Mouse (Mus musculus): ENCODE measurements at regions not wholly inside any gene's neighbourhood (a gene's known extent, or its start where the extent isn't known, plus 50 kb on each side); places are given as distances from the start of the nearest gene placed in this dataset.

GRCm38 (mm10) chr8:42043526-42043925 lies 626.7 kb upstream of the Frg1 start:
- H3K79me2 ChIP-seq (ENCODE audit: control insufficient read depth, insufficient read depth, low read length, poor library complexity): no peaks in the 10 kb centered on the region

GRCm38 (mm10) chr8:42039245-42039644 lies 622.4 kb upstream of the Frg1 start:
- Histone ChIP-seq H3K27me3 (ENCODE audit: control insufficient read depth in 1 of 2, insufficient read depth in 2 of 2, low read length in 2 of 2) (no peaks in the 10 kb centered on the region), H3K4me1 (ENCODE audit: control insufficient read depth in 1 of 2, insufficient read depth in 2 of 2, low read length in 2 of 2) (no peaks in the 10 kb centered on the region), H3K9ac (ENCODE audit: control insufficient read depth, low read depth, low read length, poor library complexity, severe bottlenecking) (no peak overlapping the region), H3K27ac (ENCODE audit: control insufficient read depth, low read depth, low read length) (no peak overlapping the region), H3K4me3 (ENCODE audit: control insufficient read depth in 1 of 2, insufficient read depth in 1 of 2, low read depth in 2 of 2, low read length in 2 of 2) (no peak overlapping the region), H3K36me3 (ENCODE audit: control insufficient read depth in 1 of 2, insufficient read depth in 2 of 2, low read length in 2 of 2) (no peaks in the 10 kb centered on the region), H3K79me2 (ENCODE audit: control insufficient read depth, insufficient read depth, low read length, poor library complexity) (no peaks in the 10 kb centered on the region), H3K9me3 (replicated peaks; ENCODE audit: insufficient read depth, low read length) (no peaks in the 10 kb centered on the region)
- TF ChIP-seq UBTF (IDR thresholded peaks at IDR 0.05; ENCODE audit: borderline replicate concordance, insufficient read depth, low read depth, low read length): no peak
- DNase-seq (ENCODE audit: low read depth, low spot score): no peak

More at GRCm38 (mm10) chr8:42043526-42043925, 626.7 kb upstream of the Frg1 start:
- Histone ChIP-seq H3K9ac (ENCODE audit: control insufficient read depth, low read depth, low read length, poor library complexity, severe bottlenecking) (no peak overlapping the region), H3K4me1 (ENCODE audit: control insufficient read depth in 1 of 2, insufficient read depth in 2 of 2, low read length in 2 of 2) (no peaks in the 10 kb centered on the region), H3K4me3 (ENCODE audit: control insufficient read depth in 1 of 2, insufficient read depth in 1 of 2, low read depth in 2 of 2, low read length in 2 of 2) (no peak overlapping the region), H3K36me3 (ENCODE audit: control insufficient read depth in 1 of 2, insufficient read depth in 2 of 2, low read length in 2 of 2) (no peaks in the 10 kb centered on the region), H3K27ac (ENCODE audit: control insufficient read depth, low read depth, low read length) (no peak overlapping the region), H3K27me3 (ENCODE audit: control insufficient read depth in 1 of 2, insufficient read depth in 2 of 2, low read length in 2 of 2) (no peaks in the 10 kb centered on the region), H3K9me3 (replicated peaks; ENCODE audit: insufficient read depth, low read length) (no peaks in the 10 kb centered on the region)
- TF ChIP-seq MAZ (IDR thresholded peaks at IDR 0.05; ENCODE audit: low read depth, low read length): no peak
- TF ChIP-seq POLR2A (IDR thresholded peaks at IDR 0.05; ENCODE audit: control insufficient read depth in 1 of 2, insufficient read depth in 1 of 2, low read depth in 1 of 2, low read length in 2 of 2, poor library complexity in 1 of 2): no peak
- no peak for TF ChIP-seq HCFC1 (IDR thresholded peaks at IDR 0.05; ENCODE audit: low read depth, low read length)
- TF ChIP-seq ELF1 (IDR thresholded peaks at IDR 0.05; ENCODE audit: low read depth, low read length): no peak
- TF ChIP-seq MAX (IDR thresholded peaks at IDR 0.05; ENCODE audit: low read length): no peak
- no peak for TF ChIP-seq SMC3 (IDR thresholded peaks at IDR 0.05; ENCODE audit: low read depth, low read length)
- no peak for TF ChIP-seq GABPA (IDR thresholded peaks at IDR 0.05; ENCODE audit: low read depth, low read length)
- TF ChIP-seq MAFK (IDR thresholded peaks at IDR 0.05; ENCODE audit: borderline replicate concordance, low read depth, low read length): no peak
- TF ChIP-seq POLR2AphosphoS2 (IDR thresholded peaks at IDR 0.05; ENCODE audit: low read length): no peak
- no peak for TF ChIP-seq BHLHE40 (IDR thresholded peaks at IDR 0.05; ENCODE audit: borderline replicate concordance, low read depth, low read length)
- DNase-seq (ENCODE audit: low read depth, low spot score): no peak

GRCm38 (mm10) chr8:42026934-42027333 lies 610.1 kb upstream of the Frg1 start:
- DNase-seq (ENCODE audit: low read depth, low spot score): no peak
- H3K4me1 ChIP-seq (ENCODE audit: control insufficient read depth in 1 of 2, insufficient read depth in 2 of 2, low read length in 2 of 2): no peaks in the 10 kb centered on the region
- no peak overlapping the region for H3K27ac ChIP-seq (ENCODE audit: control insufficient read depth, low read depth, low read length)
- no peak overlapping the region for H3K9ac ChIP-seq (ENCODE audit: control insufficient read depth, low read depth, low read length, poor library complexity, severe bottlenecking)
- no peaks in the 10 kb centered on the region for H3K27me3 ChIP-seq (ENCODE audit: control insufficient read depth in 1 of 2, insufficient read depth in 2 of 2, low read length in 2 of 2)
- no peaks in the 10 kb centered on the region for H3K9me3 ChIP-seq (replicated peaks; ENCODE audit: insufficient read depth, low read length)
- H3K79me2 ChIP-seq (ENCODE audit: control insufficient read depth, insufficient read depth, low read length, poor library complexity): no peaks in the 10 kb centered on the region
- TF ChIP-seq ETS1 (IDR thresholded peaks at IDR 0.05; ENCODE audit: low read depth, low read length) (no peak), GATA1 (IDR thresholded peaks at IDR 0.05; ENCODE audit: low read depth, low read length) (no peak), MAZ (IDR thresholded peaks at IDR 0.05; ENCODE audit: low read depth, low read length) (no peak), NRF1 (IDR thresholded peaks at IDR 0.05; ENCODE audit: insufficient read depth, low read depth, low read length, poor library complexity, severe bottlenecking) (no peak), MAFK (IDR thresholded peaks at IDR 0.05; ENCODE audit: borderline replicate concordance, low read depth, low read length) (no peak), KAT2A (conservative IDR thresholded peaks at IDR 0.05; ENCODE audit: low read depth, low read length) (no peak), GABPA (IDR thresholded peaks at IDR 0.05; ENCODE audit: low read depth, low read length) (no peak), MYC (IDR thresholded peaks at IDR 0.05; ENCODE audit: low read depth, low read length) (no peak), TCF12 (IDR thresholded peaks at IDR 0.05; ENCODE audit: low read depth, low read length) (no peak)
- H3K4me3 ChIP-seq (ENCODE audit: control insufficient read depth in 1 of 2, insufficient read depth in 1 of 2, low read depth in 2 of 2, low read length in 2 of 2): no peak overlapping the region
- H3K36me3 ChIP-seq (ENCODE audit: control insufficient read depth in 1 of 2, insufficient read depth in 2 of 2, low read length in 2 of 2): no peaks in the 10 kb centered on the region
